Mouse (Mus musculus): ENCODE data around the gene Wnt10b. TPM values are rescaled to one million over a fixed set of nuclear protein-coding genes. Genes with fewer than 3 reads are reported as not detected.

Gene Wnt10b
- polyA plus RNA-seq, 1 experiment from 2014 or later = 0.12 TPM

DNA sequence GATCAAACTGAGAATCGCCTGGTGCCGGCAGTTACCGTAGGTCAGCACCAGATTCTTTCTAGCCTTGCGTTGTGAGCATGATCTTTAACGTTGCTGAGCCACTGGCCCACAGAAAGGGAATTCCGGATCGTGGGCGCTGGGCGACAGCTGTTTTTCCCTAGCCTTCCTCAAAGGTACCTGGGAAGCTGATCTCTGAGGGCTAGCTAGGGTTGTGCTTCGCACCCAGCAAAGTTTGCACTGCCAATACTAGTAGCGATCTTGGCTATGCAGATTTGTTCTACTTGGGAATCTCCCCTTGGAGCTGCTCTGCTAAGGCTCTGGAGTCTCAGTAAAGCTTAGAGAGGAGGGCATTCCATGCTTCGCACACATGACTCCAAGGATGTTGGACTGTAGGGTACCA lies 13.3 kb upstream of the Wnt10b start:
- no peaks in the 10 kb centered on the region for H3K9me3 ChIP-seq (ENCODE audit: control insufficient read depth, low read length)
- H3K9ac ChIP-seq (ENCODE audit: low read length) = no peak overlapping the region
- peak overlapping the region; percentile 18; the same call in 1 of the 2 replicates for H3K4me3 ChIP-seq (ENCODE audit: low read depth, low read length)
- H3K27me3 ChIP-seq (replicated peaks; ENCODE audit: control insufficient read depth, insufficient read depth, low read length) = peaks cover 91% of the 10 kb centered on the region
- DNase-seq (ENCODE audit: low spot score) (no peak), ATAC-seq (replicated peaks; ENCODE audit: low FRiP score, low TSS enrichment, low read depth) (no peak)
- WGBS = under 1% methylated on average over 12 of the region's 12 CpGs
- no peak overlapping the region for H3K27ac ChIP-seq (ENCODE audit: low read depth)
- H3K4me1 ChIP-seq (replicated peaks; ENCODE audit: control insufficient read depth, insufficient read depth, low read length) = peaks cover 10% of the 10 kb centered on the region
- peak overlapping the region; percentile 31 for H3K4me2 ChIP-seq (ENCODE audit: low read length)
- no peaks in the 10 kb centered on the region for H3K36me3 ChIP-seq (ENCODE audit: control insufficient read depth, insufficient read depth, low read length)

DNA sequence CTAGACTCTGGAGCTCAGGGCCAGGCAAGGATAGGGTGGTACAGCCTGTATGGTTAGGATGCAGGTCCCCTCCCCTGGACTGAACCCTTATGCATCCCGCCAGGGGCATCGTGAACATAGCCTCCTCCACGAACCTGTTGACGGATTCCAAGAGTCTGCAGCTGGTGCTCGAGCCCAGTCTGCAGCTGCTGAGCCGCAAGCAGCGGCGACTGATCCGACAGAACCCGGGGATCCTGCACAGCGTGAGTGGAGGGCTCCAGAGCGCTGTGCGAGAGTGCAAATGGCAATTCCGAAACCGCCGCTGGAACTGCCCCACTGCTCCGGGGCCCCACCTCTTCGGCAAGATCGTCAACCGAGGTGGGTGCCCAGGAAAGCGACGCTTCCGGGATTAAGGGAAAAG lies 12.8 kb upstream of the Wnt10b start:
- Histone ChIP-seq H3K9me3 (ENCODE audit: control insufficient read depth, low read length) (no peaks in the 10 kb centered on the region), H3K4me3 (ENCODE audit: low read depth, low read length) (peak overlapping the region; percentile 18; the same call in 1 of the 2 replicates), H3K27ac (ENCODE audit: low read depth) (no peak overlapping the region), H3K27me3 (replicated peaks; ENCODE audit: control insufficient read depth, insufficient read depth, low read length) (peaks cover 87% of the 10 kb centered on the region), H3K36me3 (ENCODE audit: control insufficient read depth, insufficient read depth, low read length) (no peaks in the 10 kb centered on the region), H3K4me1 (replicated peaks; ENCODE audit: control insufficient read depth, insufficient read depth, low read length) (peaks cover 10% of the 10 kb centered on the region), H3K4me2 (ENCODE audit: low read length) (peak overlapping the region; percentile 31), H3K9ac (ENCODE audit: low read length) (no peak overlapping the region)
- no peak for DNase-seq (ENCODE audit: low spot score)
- ATAC-seq (replicated peaks; ENCODE audit: low FRiP score, low TSS enrichment, low read depth) = no peak
- under 1% methylated on average over 23 of the region's 23 CpGs for WGBS

DNA sequence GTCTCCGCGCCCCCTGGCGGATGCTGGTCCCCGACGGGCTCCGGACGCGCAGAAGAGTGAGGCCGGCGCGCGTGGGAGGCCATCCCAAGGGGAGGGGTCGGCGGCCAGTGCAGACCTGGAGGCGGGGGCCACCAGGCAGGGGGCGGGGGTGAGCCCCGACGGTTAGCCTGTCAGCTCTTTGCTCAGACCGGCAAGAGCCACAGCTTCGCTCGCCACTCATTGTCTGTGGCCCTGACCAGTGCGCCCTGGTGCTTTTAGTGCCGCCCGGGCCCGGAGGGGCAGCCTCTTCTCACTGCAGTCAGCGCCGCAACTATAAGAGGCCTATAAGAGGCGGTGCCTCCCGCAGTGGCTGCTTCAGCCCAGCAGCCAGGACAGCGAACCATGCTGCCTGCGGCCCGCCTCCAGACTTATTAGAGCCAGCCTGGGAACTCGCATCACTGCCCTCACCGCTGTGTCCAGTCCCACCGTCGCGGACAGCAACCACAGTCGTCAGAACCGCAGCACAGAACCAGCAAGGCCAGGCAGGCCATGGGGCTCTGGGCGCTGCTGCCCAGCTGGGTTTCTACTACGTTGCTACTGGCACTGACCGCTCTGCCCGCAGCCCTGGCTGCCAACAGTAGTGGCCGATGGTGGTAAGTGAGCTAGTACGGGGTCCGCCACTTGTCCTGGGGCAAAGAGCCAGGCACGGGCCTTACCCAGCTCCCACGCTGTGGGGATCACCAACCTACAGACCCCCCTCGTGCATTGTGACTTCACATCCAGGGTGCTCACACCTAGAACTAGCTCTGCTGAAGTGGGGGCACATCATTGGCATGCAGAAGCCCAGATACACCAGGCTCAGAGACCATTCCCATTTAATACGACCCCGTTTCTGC lies 11.9 kb upstream of the Wnt10b start, which contains the start of gene Wnt1:
Wnt1 (plus strand) TSS at position 197 of the 875 bp plus-strand sequence.
- Histone ChIP-seq H3K27me3 (replicated peaks; ENCODE audit: control insufficient read depth, insufficient read depth, low read length) (peaks cover 82% of the 10 kb centered on the region), H3K4me1 (replicated peaks; ENCODE audit: control insufficient read depth, insufficient read depth, low read length) (peaks cover 10% of the 10 kb centered on the region), H3K4me3 (ENCODE audit: low read depth, low read length) (peak within 1 kb of the TSS; percentile 18; the same call in 1 of the 2 replicates), H3K27ac (ENCODE audit: low read depth) (no peak within 1 kb of the TSS), H3K9ac (ENCODE audit: low read length) (no peak within 1 kb of the TSS), H3K9me3 (ENCODE audit: control insufficient read depth, low read length) (no peaks in the 10 kb centered on the region), H3K4me2 (ENCODE audit: low read length) (peak within 1 kb of the TSS; percentile 31), H3K36me3 (ENCODE audit: control insufficient read depth, insufficient read depth, low read length) (no peaks in the 10 kb centered on the region)
- ATAC-seq (replicated peaks; ENCODE audit: low FRiP score, low TSS enrichment, low read depth) (no peak), DNase-seq (ENCODE audit: low spot score) (no peak)
- WGBS = 3% methylated on average over 49 of the region's 51 CpGs

DNA sequence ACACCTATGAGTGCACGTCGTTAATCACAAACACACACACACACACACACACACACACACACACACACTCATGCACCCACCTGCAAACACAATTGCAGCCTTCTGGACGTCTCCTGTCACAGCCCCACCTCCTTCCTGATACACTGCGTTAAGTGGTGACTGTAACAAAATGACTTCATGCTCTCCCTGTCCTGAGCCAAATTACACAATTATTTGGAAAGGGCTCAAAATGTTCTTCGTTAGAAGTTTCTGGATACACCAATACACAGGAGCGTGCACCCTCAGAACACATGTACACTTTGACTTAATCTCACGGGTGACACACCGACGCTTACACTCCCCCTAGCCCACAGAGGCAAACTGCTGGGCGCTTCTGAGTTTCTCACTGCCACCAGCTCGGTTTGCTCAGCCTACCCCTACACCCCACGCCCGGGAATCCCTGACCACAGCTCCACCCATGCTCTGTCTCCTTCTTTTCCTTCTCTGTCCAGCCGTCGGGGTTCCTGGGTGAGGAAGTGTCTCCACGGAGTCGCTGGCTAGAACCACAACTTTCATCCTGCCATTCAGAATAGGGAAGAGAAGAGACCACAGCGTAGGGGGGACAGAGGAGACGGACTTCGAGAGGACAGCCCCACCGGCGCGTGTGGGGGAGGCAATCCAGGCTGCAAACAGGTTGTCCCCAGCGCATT lies 11.2 kb upstream of the Wnt10b start:
- Histone ChIP-seq H3K27me3 (replicated peaks; ENCODE audit: control insufficient read depth, insufficient read depth, low read length) (peaks cover 74% of the 10 kb centered on the region), H3K36me3 (ENCODE audit: control insufficient read depth, insufficient read depth, low read length) (no peaks in the 10 kb centered on the region), H3K9ac (ENCODE audit: low read length) (no peak overlapping the region), H3K4me1 (replicated peaks; ENCODE audit: control insufficient read depth, insufficient read depth, low read length) (peaks cover 10% of the 10 kb centered on the region), H3K4me3 (ENCODE audit: low read depth, low read length) (0 out of 2 replicates have a peak overlapping the region, but pooled peaks have one; percentile 8), H3K4me2 (ENCODE audit: low read length) (no peak overlapping the region), H3K27ac (ENCODE audit: low read depth) (no peak overlapping the region), H3K9me3 (ENCODE audit: control insufficient read depth, low read length) (no peaks in the 10 kb centered on the region)
- WGBS = 12% methylated on average over 24 of the region's 24 CpGs
- ATAC-seq (replicated peaks; ENCODE audit: low FRiP score, low TSS enrichment, low read depth) = no peak
- DNase-seq (ENCODE audit: low spot score) = no peak

DNA sequence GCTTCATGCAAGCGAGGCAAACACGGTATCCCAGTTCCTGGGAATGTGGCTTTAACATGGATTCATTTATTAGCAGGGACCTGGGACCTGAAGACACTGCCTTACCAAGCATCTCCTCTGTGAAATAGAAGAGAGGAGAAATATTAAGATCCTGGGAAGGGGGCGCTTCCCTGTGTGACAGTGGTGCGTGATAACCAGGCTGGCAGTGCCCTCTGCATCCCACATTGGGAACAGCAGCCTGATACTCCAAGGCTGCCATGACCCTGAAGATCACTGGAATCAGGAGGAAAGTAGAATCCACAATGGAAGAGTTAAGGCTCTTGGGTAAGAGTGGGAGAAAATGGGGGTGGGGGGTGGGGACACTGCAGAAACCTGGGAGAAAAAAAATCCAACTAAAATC lies 10.0 kb upstream of the Wnt10b start:
- DNase-seq (ENCODE audit: low spot score) = no peak
- Histone ChIP-seq H3K9me3 (ENCODE audit: control insufficient read depth, low read length) (no peaks in the 10 kb centered on the region), H3K27ac (ENCODE audit: low read depth) (no peak overlapping the region), H3K27me3 (replicated peaks; ENCODE audit: control insufficient read depth, insufficient read depth, low read length) (peaks cover 62% of the 10 kb centered on the region), H3K36me3 (ENCODE audit: control insufficient read depth, insufficient read depth, low read length) (no peaks in the 10 kb centered on the region), H3K9ac (ENCODE audit: low read length) (no peak overlapping the region), H3K4me1 (replicated peaks; ENCODE audit: control insufficient read depth, insufficient read depth, low read length) (peaks cover 10% of the 10 kb centered on the region), H3K4me3 (ENCODE audit: low read depth, low read length) (no peak overlapping the region), H3K4me2 (ENCODE audit: low read length) (no peak overlapping the region)
- ATAC-seq (replicated peaks; ENCODE audit: low FRiP score, low TSS enrichment, low read depth) = no peak
- 34% methylated on average over 4 of the region's 4 CpGs for WGBS

DNA sequence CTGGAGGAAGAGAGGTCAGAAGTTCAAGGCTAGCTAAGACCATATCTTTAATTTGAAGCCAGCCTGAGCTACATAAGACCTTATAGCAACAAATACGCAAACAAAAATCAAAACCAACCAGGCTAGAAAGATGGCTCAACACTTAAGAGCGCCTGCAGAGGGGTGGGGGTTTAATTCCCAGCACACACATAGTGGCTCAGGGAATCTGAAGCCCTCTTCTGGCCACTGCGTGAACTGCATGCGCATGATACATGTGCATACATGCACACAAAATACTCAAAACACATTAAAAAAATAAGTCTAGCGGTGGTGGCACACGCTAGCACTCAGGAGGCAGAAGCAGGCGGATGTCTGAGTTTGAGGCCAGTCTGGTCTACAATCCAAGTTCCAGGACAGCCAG lies 7.8 kb upstream of the Wnt10b start:
- no peak for DNase-seq (ENCODE audit: low spot score)

DNA sequence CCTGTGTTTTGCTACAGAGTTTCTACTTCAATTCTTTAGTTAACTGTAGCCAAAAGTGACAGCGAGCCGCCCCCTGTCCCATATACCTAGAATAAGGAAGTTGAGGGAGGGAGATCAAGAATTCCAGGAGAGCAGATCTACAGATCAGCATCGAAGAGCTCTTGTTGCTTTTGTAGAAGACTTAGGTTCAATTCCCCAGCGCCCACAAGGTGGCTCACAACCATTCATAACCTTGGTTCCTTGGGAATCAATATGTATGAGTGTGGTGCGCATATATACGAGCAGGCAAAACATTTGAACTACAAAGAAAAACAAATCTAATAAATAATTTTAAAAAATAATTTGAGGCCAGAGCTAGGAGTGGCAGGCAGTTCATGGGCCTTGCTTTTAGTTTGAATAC lies 3.2 kb upstream of the Wnt10b start:
- Histone ChIP-seq H3K27ac (ENCODE audit: low read depth) (no peak overlapping the region), H3K9me3 (ENCODE audit: control insufficient read depth, low read length) (no peaks in the 10 kb centered on the region), H3K4me1 (replicated peaks; ENCODE audit: control insufficient read depth, insufficient read depth, low read length) (peaks cover 3% of the 10 kb centered on the region; the same call in 1 of the 2 replicates), H3K36me3 (ENCODE audit: control insufficient read depth, insufficient read depth, low read length) (no peaks in the 10 kb centered on the region), H3K4me3 (ENCODE audit: low read depth, low read length) (no peak overlapping the region), H3K27me3 (replicated peaks; ENCODE audit: control insufficient read depth, insufficient read depth, low read length) (peaks cover 68% of the 10 kb centered on the region), H3K4me2 (ENCODE audit: low read length) (no peak overlapping the region), H3K9ac (ENCODE audit: low read length) (no peak overlapping the region)
- DNase-seq (ENCODE audit: low spot score) = no peak
- no peak for ATAC-seq (replicated peaks; ENCODE audit: low FRiP score, low TSS enrichment, low read depth)
- WGBS = 25% methylated on average over 6 of the region's 6 CpGs

More for the DNA sequence above, 7.8 kb upstream of the Wnt10b start:
- Histone ChIP-seq H3K4me2 (ENCODE audit: low read length) (no peak overlapping the region), H3K36me3 (ENCODE audit: control insufficient read depth, insufficient read depth, low read length) (no peaks in the 10 kb centered on the region), H3K27me3 (replicated peaks; ENCODE audit: control insufficient read depth, insufficient read depth, low read length) (peaks cover 58% of the 10 kb centered on the region), H3K27ac (ENCODE audit: low read depth) (no peak overlapping the region), H3K9ac (ENCODE audit: low read length) (no peak overlapping the region), H3K9me3 (ENCODE audit: control insufficient read depth, low read length) (no peaks in the 10 kb centered on the region), H3K4me1 (replicated peaks; ENCODE audit: control insufficient read depth, insufficient read depth, low read length) (peaks cover 5% of the 10 kb centered on the region; the same call in 1 of the 2 replicates), H3K4me3 (ENCODE audit: low read depth, low read length) (no peak overlapping the region)
- 36% methylated on average over 7 of the region's 7 CpGs for WGBS
- no peak for ATAC-seq (replicated peaks; ENCODE audit: low FRiP score, low TSS enrichment, low read depth)

DNA sequence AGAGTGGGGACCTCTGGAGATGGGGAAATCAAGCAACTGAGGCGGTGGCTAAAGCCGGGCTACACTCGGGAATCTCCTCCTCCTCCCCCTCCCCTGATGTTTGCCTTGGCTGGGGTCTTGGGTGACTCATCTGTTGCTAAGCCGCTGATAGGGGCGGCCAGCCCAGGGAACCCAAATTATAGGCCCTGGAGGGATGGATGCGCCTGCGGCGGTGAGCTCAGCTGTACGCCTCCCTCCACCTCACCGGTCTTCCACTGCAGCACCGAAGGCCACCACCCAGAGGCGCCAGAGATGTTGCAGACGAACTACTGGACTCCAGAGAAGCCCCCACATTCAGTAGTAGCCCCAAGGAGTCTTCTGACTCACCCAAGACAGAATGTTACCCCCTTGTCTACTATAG lies 2.6 kb upstream of the Wnt10b start:
- no peak overlapping the region for H3K27ac ChIP-seq (ENCODE audit: low read depth)
- no peak overlapping the region for H3K4me3 ChIP-seq (ENCODE audit: low read depth, low read length)
- H3K9me3 ChIP-seq (ENCODE audit: control insufficient read depth, low read length) = no peaks in the 10 kb centered on the region
- H3K36me3 ChIP-seq (ENCODE audit: control insufficient read depth, insufficient read depth, low read length) = no peaks in the 10 kb centered on the region
- ATAC-seq (replicated peaks; ENCODE audit: low FRiP score, low TSS enrichment, low read depth) = no peak
- WGBS = 6% methylated on average over 13 of the region's 13 CpGs
- H3K27me3 ChIP-seq (replicated peaks; ENCODE audit: control insufficient read depth, insufficient read depth, low read length) = peaks cover 73% of the 10 kb centered on the region
- DNase-seq (ENCODE audit: low spot score) = no peak
- no peak overlapping the region for H3K9ac ChIP-seq (ENCODE audit: low read length)
- no peak overlapping the region for H3K4me2 ChIP-seq (ENCODE audit: low read length)
- peaks cover 3% of the 10 kb centered on the region; the same call in 1 of the 2 replicates for H3K4me1 ChIP-seq (replicated peaks; ENCODE audit: control insufficient read depth, insufficient read depth, low read length)

Data from intestine, embryonic 14.5 days (tissue).